Comparison of ENCODE assay signal across 14 mouse cellular contexts in the genomic region with DNA sequence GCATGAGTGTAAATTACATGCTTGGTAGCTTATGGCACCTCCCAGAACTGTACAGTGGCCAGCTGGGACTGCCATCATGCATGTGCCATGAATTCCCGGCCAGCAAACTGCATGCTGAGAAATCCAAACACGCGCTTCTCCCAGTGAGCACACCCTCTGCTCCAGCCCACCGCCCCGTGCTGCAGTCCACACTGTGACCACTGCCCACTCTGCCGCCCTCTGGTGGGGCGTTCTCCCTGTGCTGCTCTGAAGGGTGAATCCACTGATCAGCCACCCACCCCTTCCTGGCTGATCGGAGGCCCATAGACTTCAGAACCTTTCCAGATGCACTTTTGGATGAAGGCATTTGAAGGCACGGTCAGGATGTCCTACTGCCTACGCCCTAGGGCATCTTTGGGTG. TPM values are rescaled to one million over a fixed set of nuclear protein-coding genes. Genes with fewer than 3 reads are reported as not detected.
A peak's percentile ranks its signal among the peaks of the same experiment; 100 is the strongest.
DNase-seq lines count a peak whose midpoint lies in the region; ATAC-seq and TF ChIP-seq lines count a peak whose summit lies in the region.
"Had no signal": no experiment of that assay in that cellular context is flagged by ENCODE, and none has a peak within 500 bp of the region (broad histone marks: within the 10 kb centered on the region; RNA-seq: fewer than 3 reads in every experiment).

No protein-coding gene starts in this region.

- TF ChIP-seq EP300 in liver, embryonic 14.5 days (IDR thresholded peaks at IDR 0.05; ENCODE audit: low read depth), result no peak

- peak; percentile 32 for TF ChIP-seq CTCF in liver, embryonic 14.5 days (IDR thresholded peaks at IDR 0.05; ENCODE audit: low read depth)
- 0 out of 2 replicates have a peak, but pooled peaks have one; percentile 10 for TF ChIP-seq CTCF in E14TG2a.4 (conservative IDR thresholded peaks at IDR 0.05; ENCODE audit: low read length)

- H3K27me3 ChIP-seq in liver, embryonic 14.5 days (ENCODE audit: control insufficient read depth, insufficient read depth, low read length), result no peaks in the 10 kb centered on the region
- 0 out of 2 replicates have a peak, but pooled peaks cover 2% of the 10 kb centered on the region for H3K27me3 ChIP-seq in E14TG2a.4 (ENCODE audit: insufficient read depth, low read length)

- ATAC-seq in liver, embryonic 14.5 days (ENCODE audit: insufficient read depth), result no peak
- ATAC-seq: midbrain, embryonic 16.5 days had no signal

- H3K36me3 ChIP-seq in liver, embryonic 14.5 days (replicated peaks; ENCODE audit: control insufficient read depth, insufficient read depth, low read depth), result no peaks in the 10 kb centered on the region
- H3K36me3 ChIP-seq in E14TG2a.4 (ENCODE audit: insufficient read depth, low read length), result no peaks in the 10 kb centered on the region
- H3K36me3 ChIP-seq: heart, embryonic 10.5 days; hindbrain, embryonic 10.5 days had no signal

- peak; percentile 10 for DNase-seq in gastrocnemius, postnatal 10 days
- no peak for DNase-seq in gastrocnemius, adult 18-20 months (ENCODE audit: low spot score)
- DNase-seq in liver, embryonic 14.5 days (ENCODE audit: low read depth in 3 of 3, low spot score in 3 of 3), result no peak
- DNase-seq in liver (no peak), ZHBTc4 (ENCODE audit: low read depth, low spot score) (peak; percentile 9)
- DNase-seq in embryo, embryonic 9.5 days (ENCODE audit: extremely low spot score), result no peak
- DNase-seq in natural killer cell, adult 2 months (ENCODE audit: low spot score in 2 of 2), result no peak
- DNase-seq: kidney, adult 9 months; lung, adult 2 months had no signal

- H3K9ac ChIP-seq in liver, embryonic 14.5 days (replicated peaks), result no peak overlapping the region

- H3K4me2 ChIP-seq in liver, embryonic 14.5 days (ENCODE audit: low read depth), result no peak overlapping the region

- 65% methylated on average over 10 of the region's 10 CpGs for WGBS in liver, embryonic 14.5 days (ENCODE audit: insufficient replicate concordance)

- H3K9me3 ChIP-seq in liver, embryonic 14.5 days (ENCODE audit: control insufficient read depth, low read length), result no peaks in the 10 kb centered on the region
- no peaks in the 10 kb centered on the region for H3K9me3 ChIP-seq in E14TG2a.4 (ENCODE audit: low read length)
- H3K9me3 ChIP-seq: heart, embryonic 10.5 days; hindbrain, embryonic 10.5 days had no signal

- no peak overlapping the region for H3K27ac ChIP-seq in liver, embryonic 14.5 days
- H3K27ac ChIP-seq: heart, embryonic 10.5 days; hindbrain, embryonic 10.5 days had no signal

- H3K4me1 ChIP-seq in liver, embryonic 14.5 days (replicated peaks; ENCODE audit: control insufficient read depth in 2 of 2, insufficient read depth in 2 of 2, low read length in 1 of 2), result no peaks in the 10 kb centered on the region
- peaks cover 4% of the 10 kb centered on the region; the same call in 1 of the 2 replicates for H3K4me1 ChIP-seq in E14TG2a.4 (replicated peaks; ENCODE audit: low read depth, low read length)
- H3K4me1 ChIP-seq: heart, embryonic 10.5 days; hindbrain, embryonic 10.5 days had no signal

- no peak overlapping the region for H3K4me3 ChIP-seq in liver, embryonic 14.5 days (ENCODE audit: insufficient read depth in 1 of 2, low read depth in 2 of 2, low read length in 2 of 2)
- H3K4me3 ChIP-seq in E14TG2a.4 (replicated peaks; ENCODE audit: low read length), result no peak overlapping the region
- H3K4me3 ChIP-seq: heart, embryonic 10.5 days; hindbrain, embryonic 10.5 days had no signal

RNA-seq across cellular contexts. Expression of a gene that starts 44.6 kb away (rescaled TPM):
- under 1 TPM in 1 of 2 experiments, not detected in 1; 0.36 TPM for total RNA-seq in gastrocnemius, postnatal 10 days (2021)
- total RNA-seq in gastrocnemius, adult 18-20 months (2021), result not detected
- 0.99 and 1.6 TPM in 2 replicates for polyA plus RNA-seq in liver, embryonic 14.5 days (2012; rRNA removed)
- 0.05 and 0.23 TPM in 2 replicates for polyA plus RNA-seq in liver, embryonic 14.5 days (2014; fragmentation: Nextera tagmentation; extraction: Ambion mirVana)
- total RNA-seq: ES-E14 had no signal
- polyA plus RNA-seq: hindbrain, embryonic 10.5 days; lung, adult 2 months had no signal

Comparison
In these comparisons a context has a peak if more than half of its experiments do, and no peak if none do; other contexts are left out.
1. DNase-seq: peak in gastrocnemius, postnatal 10 days (single experiment) and ZHBTc4 (single experiment); none in gastrocnemius, adult 18-20 months (single experiment), liver, embryonic 14.5 days (0 of 3), liver (single experiment), embryo, embryonic 9.5 days (single experiment) and natural killer cell, adult 2 months (0 of 2).